Mouse (Mus musculus) lung, adult 2 months (tissue): ENCODE measurements around the gene Hpd.

ENCODE experiments used
- CTCF ChIP-seq: fragments of 200-500 bp; IDR thresholded peaks from 2 replicates; pipeline ENCODE4 v1.5.1; 2011; ENCODE audit warnings: mild to moderate bottlenecking, low read length, control low read depth; ENCODE audit not compliant: insufficient read depth
- POLR2A ChIP-seq: fragments of 200-500 bp; IDR thresholded peaks from 2 replicates; pipeline ENCODE4 v1.6.1; 2011; ENCODE audit warnings: low read depth, mild to moderate bottlenecking, control low read depth, low read length, borderline replicate concordance; ENCODE audit errors: extremely low read depth

DNA sequence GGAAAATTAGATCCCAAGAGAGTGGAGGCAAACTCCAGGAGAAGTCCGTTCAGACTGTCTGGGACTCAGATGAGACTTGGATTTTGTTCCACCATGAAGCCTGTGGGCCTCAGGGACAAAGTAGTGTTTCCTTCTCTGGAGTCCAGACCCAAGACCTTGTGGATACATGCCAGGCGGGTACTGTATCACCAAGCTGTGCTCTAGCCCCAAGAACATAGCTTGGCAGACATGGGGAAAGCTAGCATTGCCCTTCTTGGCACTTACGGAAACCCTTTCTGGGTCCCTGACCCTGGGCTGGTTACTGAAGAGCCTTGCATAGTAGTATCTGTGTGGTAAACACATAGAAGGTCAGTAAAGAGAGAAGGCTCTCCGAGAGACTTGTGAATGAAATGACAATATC lies 23.1 kb downstream of the Hpd start:
- TF ChIP-seq CTCF (no peak), POLR2A (no peak)
